Mouse (Mus musculus) C2C12 (cell line): ENCODE data around the gene Pkn1.

Experiments
- CTCF ChIP-seq: IDR thresholded peaks from one replicate; pipeline ENCODE4 v1.5.1; 2011; ENCODE audit not compliant: control insufficient read depth, insufficient read depth, insufficient read length
- FOSL1 ChIP-seq: IDR thresholded peaks from one replicate; pipeline ENCODE4 v1.8.0; 2011; ENCODE audit warnings: mild to moderate bottlenecking, low read length; ENCODE audit not compliant: poor library complexity, insufficient read depth, severe bottlenecking

- no peak for TF ChIP-seq CTCF
- no peak for TF ChIP-seq FOSL1
Observed at GRCm38 (mm10) chr8:83624739-83625138, 74.2 kb downstream of the Pkn1 start.
